Mouse (Mus musculus): Measurements from ENCODE around the gene Rnaseh2a. TPM values are rescaled to one million over a fixed set of nuclear protein-coding genes. Genes with fewer than 3 reads are reported as not detected.
A peak's percentile ranks its signal among the peaks of the same experiment; 100 is the strongest.

Gene Rnaseh2a
- total and polyA plus RNA-seq, 3 experiments: 71.6 to 115 (median 83.1) TPM

- H3K27me3 ChIP-seq (replicated peaks): peaks cover 69% of the 10 kb centered on the region
- H3K9ac ChIP-seq (ENCODE audit: insufficient read depth, low read depth): no peak overlapping the region
- TF ChIP-seq USF2 (conservative IDR thresholded peaks at IDR 0.05; ENCODE audit: low read depth, low read length) (no peak), CTCF (conservative IDR thresholded peaks at IDR 0.05 in 1 of 2, IDR thresholded peaks at IDR 0.05 in 1 of 2; ENCODE audit: low read depth in 2 of 2, low read length in 2 of 2) (no peak), ZKSCAN1 (IDR thresholded peaks at IDR 0.05; ENCODE audit: borderline replicate concordance, low read depth, low read length) (no peak), GABPA (IDR thresholded peaks at IDR 0.05; ENCODE audit: insufficient replicate concordance, low read depth, low read length) (no peak), NRF1 (IDR thresholded peaks at IDR 0.05; ENCODE audit: low read depth, low read length) (peak; percentile 27; the same call in 1 of the 2 replicates), SMC3 (IDR thresholded peaks at IDR 0.05; ENCODE audit: low read depth, low read length) (no peak), MAZ (IDR thresholded peaks at IDR 0.05; ENCODE audit: low read depth, low read length) (no peak), ELF1 (IDR thresholded peaks at IDR 0.05; ENCODE audit: low read depth, low read length) (no peak), TCF12 (IDR thresholded peaks at IDR 0.05; ENCODE audit: low read depth, low read length) (no peak)
- dilution Hi-C loops (cut with MboI; ENCODE audit: extremely low pct_ligation_motif_present, extremely low pct_unique_long_range_greater_than_20kb, low sequenced_read_pairs): no loop called here
- H3K79me2 ChIP-seq (replicated peaks; ENCODE audit: control insufficient read depth, extremely low read depth, insufficient read depth, poor library complexity, severe bottlenecking): no peaks in the 10 kb centered on the region
- in situ Hi-C loops (cut with MboI; ENCODE audit: low pct_ligation_motif_present, low pct_unique_long_range_greater_than_20kb, low sequenced_read_pairs): no loop called here
- H3K27ac ChIP-seq (ENCODE audit: insufficient read depth, low read depth): no peak overlapping the region
- H3K4me2 ChIP-seq (ENCODE audit: insufficient read depth, low read depth, poor library complexity, severe bottlenecking): peak overlapping the region; percentile 92; the same call in 1 of the 2 replicates
- no peak for DNase-seq (ENCODE audit: extremely low read depth)
- no peaks in the 10 kb centered on the region for H3K36me3 ChIP-seq (replicated peaks in 1 of 2; ENCODE audit: control insufficient read depth in 1 of 2, insufficient read depth in 1 of 2, low read length in 1 of 2)
- H3K4me3 ChIP-seq (replicated peaks in 1 of 3; ENCODE audit: low read depth in 2 of 3, low read length in 2 of 3, poor library complexity in 1 of 3): no peak overlapping the region
- H3K4me1 ChIP-seq (ENCODE audit: control insufficient read depth in 1 of 2, insufficient read depth in 2 of 2): peaks cover 0 to 7% of the 10 kb centered on the region in 2 experiments; a peak in 2 of 4 replicates
- H3K9me3 ChIP-seq (replicated peaks; ENCODE audit: low read length): peaks cover 2% of the 10 kb centered on the region
Measured at GRCm38 (mm10) chr8:84945235-84945632, 24.3 kb downstream of the Rnaseh2a start.

DNA sequence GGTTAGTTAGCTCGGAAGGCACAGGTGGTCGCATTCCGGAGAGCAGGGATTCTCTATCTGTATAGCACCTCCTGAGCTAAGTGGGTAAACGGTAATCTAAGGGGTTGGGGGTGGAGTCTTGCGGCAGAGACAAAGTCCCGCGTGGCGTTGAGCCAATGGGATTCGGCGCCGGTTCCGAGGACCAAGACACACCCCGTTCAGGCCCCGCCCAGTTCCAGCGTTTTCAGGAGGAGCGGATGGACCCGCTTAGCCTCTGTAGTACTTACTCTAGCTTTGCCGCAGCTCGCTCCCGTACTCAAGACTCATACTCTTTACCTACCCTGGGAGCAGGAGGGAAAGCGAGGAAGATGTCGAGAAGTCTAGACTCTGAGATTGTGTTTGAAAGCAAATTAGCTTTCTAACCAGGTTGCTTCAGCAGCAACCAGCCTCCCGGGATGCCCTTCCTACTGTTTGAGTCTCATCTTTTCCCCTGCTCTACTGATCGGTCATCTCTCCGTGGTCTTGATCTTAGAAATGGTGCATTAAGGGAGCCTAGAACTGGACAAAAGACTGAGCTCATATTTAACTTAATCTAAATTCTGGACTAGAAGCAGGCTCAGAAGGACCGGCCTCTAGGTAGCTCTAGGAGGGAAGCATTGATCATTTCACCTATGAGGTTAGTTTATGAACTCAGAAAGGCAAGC, 24.9 kb downstream of the Rnaseh2a start:
- TF ChIP-seq SIN3A (IDR thresholded peaks at IDR 0.05; ENCODE audit: low read length): 0 out of 2 replicates have a peak, but pooled peaks have one; percentile 27
- no peak for TF ChIP-seq USF2 (conservative IDR thresholded peaks at IDR 0.05; ENCODE audit: low read depth, low read length)
- H3K79me2 ChIP-seq (replicated peaks; ENCODE audit: control insufficient read depth, extremely low read depth, insufficient read depth, poor library complexity, severe bottlenecking): no peaks in the 10 kb centered on the region
- H3K9me3 ChIP-seq (replicated peaks; ENCODE audit: low read length): peaks cover 2% of the 10 kb centered on the region
- peaks cover 66% of the 10 kb centered on the region for H3K27me3 ChIP-seq (replicated peaks)
- H3K9ac ChIP-seq (ENCODE audit: insufficient read depth, low read depth): no peak overlapping the region
- H3K36me3 ChIP-seq (replicated peaks in 1 of 2; ENCODE audit: control insufficient read depth in 1 of 2, insufficient read depth in 1 of 2, low read length in 1 of 2): no peaks in the 10 kb centered on the region
- peak overlapping the region; percentile 92 for H3K4me2 ChIP-seq (ENCODE audit: insufficient read depth, low read depth, poor library complexity, severe bottlenecking)
- in situ Hi-C loops (cut with MboI; ENCODE audit: low pct_ligation_motif_present, low pct_unique_long_range_greater_than_20kb, low sequenced_read_pairs): no loop called here
- no peak overlapping the region for H3K4me3 ChIP-seq (replicated peaks in 1 of 3; ENCODE audit: low read depth in 2 of 3, low read length in 2 of 3, poor library complexity in 1 of 3)
- dilution Hi-C loops (cut with MboI; ENCODE audit: extremely low pct_ligation_motif_present, extremely low pct_unique_long_range_greater_than_20kb, low sequenced_read_pairs): no loop called here
- peaks cover 0 to 7% of the 10 kb centered on the region in 2 experiments; a peak in 2 of 4 replicates for H3K4me1 ChIP-seq (ENCODE audit: control insufficient read depth in 1 of 2, insufficient read depth in 2 of 2)
- H3K27ac ChIP-seq (ENCODE audit: insufficient read depth, low read depth): no peak overlapping the region
- DNase-seq (ENCODE audit: extremely low read depth): no peak

- Histone ChIP-seq H3K79me2 (replicated peaks; ENCODE audit: control insufficient read depth, extremely low read depth, insufficient read depth, poor library complexity, severe bottlenecking) (no peaks in the 10 kb centered on the region), H3K9me3 (replicated peaks; ENCODE audit: low read length) (peaks cover 2% of the 10 kb centered on the region), H3K4me3 (replicated peaks in 1 of 3; ENCODE audit: low read depth in 2 of 3, low read length in 2 of 3, poor library complexity in 1 of 3) (no peak overlapping the region), H3K9ac (ENCODE audit: insufficient read depth, low read depth) (no peak overlapping the region), H3K4me2 (ENCODE audit: insufficient read depth, low read depth, poor library complexity, severe bottlenecking) (no peak overlapping the region), H3K27ac (ENCODE audit: insufficient read depth, low read depth) (no peak overlapping the region), H3K4me1 (ENCODE audit: control insufficient read depth in 1 of 2, insufficient read depth in 2 of 2) (peaks cover 0 to 7% of the 10 kb centered on the region in 2 experiments; a peak in 2 of 4 replicates), H3K27me3 (replicated peaks) (peaks cover 69% of the 10 kb centered on the region), H3K36me3 (replicated peaks in 1 of 2; ENCODE audit: control insufficient read depth in 1 of 2, insufficient read depth in 1 of 2, low read length in 1 of 2) (no peaks in the 10 kb centered on the region)
- TF ChIP-seq CHD2 (IDR thresholded peaks at IDR 0.05; ENCODE audit: low read length) (no peak), ZC3H11A (IDR thresholded peaks at IDR 0.05; ENCODE audit: low read depth, low read length) (no peak), USF2 (conservative IDR thresholded peaks at IDR 0.05; ENCODE audit: low read depth, low read length) (no peak), ZKSCAN1 (IDR thresholded peaks at IDR 0.05; ENCODE audit: borderline replicate concordance, low read depth, low read length) (no peak), ZMIZ1 (IDR thresholded peaks at IDR 0.05; ENCODE audit: low read depth, low read length) (no peak), ETS1 (conservative IDR thresholded peaks at IDR 0.05; ENCODE audit: low read depth, low read length) (no peak), USF1 (IDR thresholded peaks at IDR 0.05; ENCODE audit: low read depth, low read length) (no peak), JUND (conservative IDR thresholded peaks at IDR 0.05; ENCODE audit: low read depth, low read length) (no peak), SIN3A (IDR thresholded peaks at IDR 0.05; ENCODE audit: low read length) (no peak), CHD1 (IDR thresholded peaks at IDR 0.05; ENCODE audit: low read depth, low read length) (no peak), GABPA (IDR thresholded peaks at IDR 0.05; ENCODE audit: insufficient replicate concordance, low read depth, low read length) (no peak), MEF2A (IDR thresholded peaks at IDR 0.05; ENCODE audit: borderline replicate concordance, low read depth, low read length) (no peak)
- dilution Hi-C loops (cut with MboI; ENCODE audit: extremely low pct_ligation_motif_present, extremely low pct_unique_long_range_greater_than_20kb, low sequenced_read_pairs) (no loop called here), in situ Hi-C loops (cut with MboI; ENCODE audit: low pct_ligation_motif_present, low pct_unique_long_range_greater_than_20kb, low sequenced_read_pairs) (no loop called here)
- DNase-seq (ENCODE audit: extremely low read depth): no peak
Measured at GRCm38 (mm10) chr8:84943699-84944098, 25.9 kb downstream of the Rnaseh2a start.

All from CH12.LX (cell line).